Mouse (Mus musculus) left cerebral cortex, postnatal 36 days (tissue): ENCODE measurements around the gene Ap3b1. TPM values are rescaled to one million over a fixed set of nuclear protein-coding genes. Genes with fewer than 3 reads are reported as not detected.
A peak's percentile ranks its signal among the peaks of the same experiment; 100 is the strongest.
"Not testable (repeated sequence)": the region's sequence is repeated elsewhere in the genome, so short reads cannot be mapped to it uniquely, and the experiment has no call there.

Experiments used
- DNase-seq, 2 experiments: peaks; one replicate each; pipeline ENCODE4 v3.0.0; 2021 to 2022; ENCODE audit warnings: low spot score in 2 of 2, mixed read lengths in 1 of 2
- intact Hi-C: fragments of 180-260 bp; cut with DNase I; formaldehyde crosslinking; loops from one replicate; pipeline ENCODE4 v1.15.1; 2025
- total RNA-seq, 2 experiments: library from RNA; stranded (reverse); gene quantifications; 2 replicates each; pipeline ENCODE4 v1.2.3; 2021

Gene Ap3b1
- total RNA-seq, result 10 to 100 TPM; 41.1 to 44.3 TPM

DNA sequence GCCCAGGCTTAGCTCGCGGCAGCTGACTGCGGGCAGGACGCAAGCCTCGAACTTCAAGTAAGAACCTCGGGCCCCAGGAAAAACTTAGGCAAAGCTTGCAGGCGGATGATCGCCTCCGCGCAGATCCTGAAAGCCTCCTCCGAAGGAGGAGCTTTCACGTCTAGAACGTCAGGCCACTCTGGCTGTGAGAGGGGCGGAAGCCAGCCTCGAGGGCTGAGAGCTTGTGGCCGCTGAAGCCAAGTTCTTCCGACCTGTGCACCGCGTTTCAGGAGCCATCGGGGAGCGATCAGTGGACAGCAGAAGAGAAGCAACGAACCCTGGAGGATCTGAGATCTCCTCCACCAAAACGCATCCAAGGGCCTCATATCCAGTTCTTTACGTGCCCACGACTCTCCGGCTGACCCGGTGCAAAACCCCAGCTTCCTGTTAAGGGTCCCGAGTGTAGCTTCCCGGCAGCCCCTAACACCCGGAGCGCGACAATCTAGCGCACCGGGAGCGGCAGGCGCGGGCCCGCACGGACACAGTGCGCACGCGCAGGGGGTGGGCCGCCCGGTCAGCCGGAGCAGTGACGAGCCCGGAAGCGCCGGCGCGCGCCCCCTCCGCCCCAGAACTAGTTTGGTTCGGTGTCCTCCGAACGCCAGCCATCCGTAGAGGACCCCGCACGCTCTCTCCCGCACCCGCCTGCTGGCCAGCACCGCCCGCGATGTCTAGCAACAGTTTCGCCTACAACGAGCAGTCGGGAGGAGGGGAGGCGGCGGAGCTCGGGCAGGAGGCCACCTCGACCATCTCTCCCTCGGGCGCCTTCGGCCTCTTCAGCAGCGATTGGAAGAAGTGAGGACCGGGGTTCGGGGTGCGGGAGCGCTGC lies at the start of gene Ap3b1:
Gene Ap3b1, plus strand, starts transcription at position 560 of the 865 bp plus-strand sequence.
- DNase-seq, result peak; percentile 88 to 92
- intact Hi-C loops, result loop anchor here (2.0 to 10.0 kb wide), 2 partner anchors 74 to 564 kb away; partner anchors contain the start of gene Scamp1

DNA sequence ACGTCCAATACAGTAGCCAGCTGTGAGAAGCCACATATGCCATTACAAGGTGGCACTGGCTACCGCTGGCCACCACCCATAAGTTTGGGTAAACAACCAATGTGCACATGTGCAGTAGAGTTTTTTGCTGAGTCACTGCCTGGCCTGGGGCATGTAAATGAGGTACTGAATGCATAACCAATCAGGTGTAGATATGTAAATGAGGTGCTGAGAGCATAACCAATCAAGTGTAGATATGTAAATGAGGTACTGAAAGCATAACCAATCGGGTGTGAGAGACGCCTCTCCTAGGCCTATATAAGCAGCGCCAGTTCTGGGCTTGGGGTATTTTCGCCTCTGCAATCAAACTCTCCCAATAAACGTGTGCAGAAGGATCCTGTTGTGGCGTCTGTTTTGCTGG lies 45.9 kb upstream of the Ap3b1 start:
- DNase-seq, intact Hi-C loops: not testable (repeated sequence)

DNA sequence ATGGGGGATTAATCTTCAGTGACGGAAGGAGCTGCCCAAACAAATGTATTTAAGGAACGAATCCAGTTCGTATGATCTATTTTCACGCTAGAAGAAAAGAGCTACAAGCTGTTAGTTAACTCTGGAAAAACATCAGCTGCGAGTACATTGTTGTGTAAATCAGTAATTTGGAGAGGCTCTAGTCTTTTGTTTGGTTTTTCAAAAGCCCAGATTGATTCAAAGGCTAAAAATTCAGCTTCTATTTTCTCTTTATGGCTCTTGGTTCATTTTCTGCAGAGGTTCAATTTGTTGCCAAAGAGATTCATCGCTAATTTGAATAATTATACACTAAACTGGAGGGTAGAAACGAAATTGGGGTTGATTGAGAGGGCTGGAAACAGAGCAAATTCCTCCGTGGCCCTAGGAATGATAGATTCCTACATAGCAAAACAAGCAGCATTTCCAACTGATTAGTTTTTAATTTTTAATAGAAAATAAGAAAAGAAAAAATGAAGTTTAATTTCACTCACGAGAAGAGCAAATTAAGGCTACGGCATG lies 41.7 kb upstream of the Ap3b1 start:
- no peak for DNase-seq
- intact Hi-C loops, result no loop called here

DNA sequence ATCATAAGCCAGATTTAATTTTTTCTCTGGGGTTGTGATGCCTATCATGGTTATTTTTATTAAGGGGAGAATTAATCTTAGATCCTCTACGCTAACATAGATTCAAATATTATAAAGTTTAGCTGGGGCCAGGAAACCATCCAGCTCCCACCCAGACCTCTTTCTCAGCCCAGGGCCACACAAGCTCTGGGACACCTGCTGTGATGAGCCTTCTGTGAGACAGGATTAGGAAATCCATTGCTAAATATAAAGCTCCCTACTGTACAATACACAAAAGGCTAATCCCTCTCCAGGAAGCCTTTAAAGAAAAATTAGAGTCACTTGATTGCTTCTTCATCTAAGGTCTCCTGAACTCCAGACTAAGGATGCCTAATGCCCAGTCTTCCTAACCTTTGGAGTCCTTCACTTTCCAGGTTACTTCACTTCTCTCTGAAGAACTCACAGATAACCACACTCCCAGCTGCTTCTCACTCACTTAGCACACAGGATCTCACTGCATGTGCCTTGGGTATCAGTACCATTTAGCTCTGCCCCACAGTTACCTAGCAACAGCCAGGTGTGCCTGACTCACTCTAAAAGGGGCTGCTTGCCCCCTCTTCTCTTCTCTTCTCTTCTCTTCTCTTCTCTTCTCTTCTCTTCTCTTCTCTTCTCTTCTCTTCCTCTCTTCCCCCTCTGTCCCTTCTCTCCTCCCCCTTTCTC lies 37.5 kb upstream of the Ap3b1 start:
- intact Hi-C loops, result no loop called here
- DNase-seq, result no peak

DNA sequence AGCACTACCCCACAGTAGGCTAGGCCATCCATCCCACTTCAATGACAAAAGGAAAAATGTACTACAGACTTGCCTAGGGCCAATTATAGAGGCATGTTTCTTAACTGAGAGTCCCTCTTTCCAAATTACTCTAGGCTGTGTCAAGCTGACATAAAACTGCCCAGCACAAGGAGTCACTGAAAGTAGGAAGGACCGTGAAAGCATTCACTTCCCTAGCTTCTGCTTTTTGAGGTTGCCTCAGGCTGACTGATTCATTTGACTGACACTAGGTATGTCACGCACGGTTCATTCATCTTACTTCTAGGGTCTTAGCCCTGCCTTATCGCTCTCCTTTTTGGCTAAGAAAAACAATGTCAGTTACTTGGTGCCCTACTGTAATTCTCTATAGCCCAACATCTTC lies 36.3 kb upstream of the Ap3b1 start:
- DNase-seq, result no peak
- intact Hi-C loops, result no loop called here

DNA sequence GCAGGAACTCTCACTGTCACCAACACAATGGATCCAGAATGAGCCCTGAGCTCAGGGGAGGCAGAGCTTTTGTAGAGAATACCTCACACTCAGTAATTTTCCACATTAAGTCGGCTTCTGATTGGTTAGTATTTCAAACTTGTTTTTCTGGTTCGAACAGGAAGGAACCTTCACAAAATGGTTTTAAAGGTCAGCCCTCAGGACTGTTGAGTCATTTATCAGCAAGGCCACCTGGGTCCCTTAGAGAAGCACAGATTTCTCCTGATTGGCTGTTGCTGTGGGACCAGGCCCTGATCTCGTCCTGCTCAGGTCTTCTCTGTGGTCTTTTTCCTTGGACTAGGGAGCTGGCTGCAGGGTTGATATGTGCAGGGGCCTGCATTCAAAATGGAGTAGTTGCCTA lies 30.7 kb upstream of the Ap3b1 start:
- intact Hi-C loops, result no loop called here
- DNase-seq, result no peak

DNA sequence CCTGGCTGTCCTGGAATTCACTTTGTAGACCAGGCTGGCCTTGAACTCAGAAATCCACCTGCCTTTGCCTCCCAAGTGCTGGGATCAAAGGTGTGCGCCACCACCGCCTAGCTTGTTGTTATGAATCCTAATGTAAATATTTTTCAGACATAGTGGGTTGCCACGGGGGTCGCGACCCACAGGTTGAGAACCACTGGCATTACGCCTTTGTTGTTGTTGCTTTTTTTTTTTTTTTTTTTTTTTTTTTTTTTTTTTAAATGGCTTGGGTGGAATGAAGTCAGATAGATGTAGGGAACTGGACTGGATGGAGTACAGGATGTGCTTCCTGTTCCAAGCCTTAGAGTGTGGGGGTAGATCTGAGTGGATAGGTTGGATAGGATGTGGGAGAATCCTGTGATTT lies 29.8 kb upstream of the Ap3b1 start:
- DNase-seq, intact Hi-C loops: not testable (repeated sequence)

DNA sequence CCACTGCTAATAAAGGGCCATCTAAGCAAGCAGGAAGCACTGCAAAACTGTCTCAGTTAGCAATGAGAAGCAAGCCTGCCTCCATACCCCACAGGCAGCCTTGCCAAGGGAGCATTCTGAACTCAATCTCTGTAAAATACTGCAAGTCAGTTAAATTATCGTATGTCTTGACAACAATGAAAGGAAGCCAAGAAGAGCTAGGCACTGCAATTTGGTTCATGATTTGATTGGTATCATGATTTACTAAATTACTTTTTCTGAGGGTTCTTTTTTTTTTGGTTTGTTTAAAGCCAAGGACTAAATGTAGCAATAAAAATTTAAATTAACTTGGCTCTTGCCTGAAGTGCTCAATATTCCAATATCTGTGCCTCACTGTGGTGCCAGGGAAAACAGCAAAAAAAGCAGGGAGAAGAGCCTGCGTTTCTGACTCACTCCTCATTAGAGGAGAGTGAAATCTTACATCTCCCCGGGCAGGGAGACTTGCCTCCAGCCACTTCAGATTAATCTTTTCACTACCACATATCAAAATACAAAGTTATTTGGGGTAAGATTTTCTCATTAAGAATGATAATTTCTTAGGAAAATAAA lies 28.3 kb upstream of the Ap3b1 start:
- DNase-seq, result no peak
- intact Hi-C loops, result no loop called here

DNA sequence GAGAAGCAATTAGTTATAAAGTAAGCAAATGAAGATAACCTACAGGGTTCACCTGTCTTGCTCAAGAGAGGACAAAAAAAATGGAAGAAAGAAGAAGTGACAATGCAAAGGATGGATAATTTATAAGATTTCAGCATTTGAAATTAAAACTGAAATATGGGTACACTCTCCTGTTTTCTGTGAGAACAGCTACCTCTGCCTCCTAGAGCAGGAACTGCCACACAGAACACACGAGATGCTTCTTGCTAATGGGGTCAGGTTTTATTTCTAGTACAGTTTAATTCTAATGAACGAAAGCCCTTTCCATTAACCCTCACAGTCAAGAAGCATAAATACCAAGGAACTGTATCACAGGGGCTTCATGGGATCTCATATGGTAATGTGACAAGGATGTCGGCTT lies 20.4 kb upstream of the Ap3b1 start:
- no peak for DNase-seq
- intact Hi-C loops, result no loop called here

DNA sequence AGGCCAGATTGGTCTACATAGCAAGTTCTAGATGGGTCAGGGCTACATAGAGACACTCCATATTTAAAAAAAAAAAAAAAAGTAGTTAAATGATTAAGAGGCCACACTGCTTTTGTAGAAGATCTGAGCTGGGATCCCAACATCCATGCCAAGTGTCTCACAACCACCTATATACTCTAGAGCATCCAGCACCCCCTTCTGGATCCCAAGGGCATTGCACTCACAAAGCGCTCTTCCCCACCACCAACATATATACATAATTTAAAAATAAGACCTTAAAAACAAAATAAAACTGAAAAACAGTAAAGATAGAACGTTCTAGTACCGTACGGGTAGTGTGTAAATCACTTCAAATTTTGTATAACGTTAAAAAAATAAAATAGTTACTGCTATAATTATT lies 15.6 kb upstream of the Ap3b1 start:
- no peak for DNase-seq
- intact Hi-C loops, result no loop called here

DNA sequence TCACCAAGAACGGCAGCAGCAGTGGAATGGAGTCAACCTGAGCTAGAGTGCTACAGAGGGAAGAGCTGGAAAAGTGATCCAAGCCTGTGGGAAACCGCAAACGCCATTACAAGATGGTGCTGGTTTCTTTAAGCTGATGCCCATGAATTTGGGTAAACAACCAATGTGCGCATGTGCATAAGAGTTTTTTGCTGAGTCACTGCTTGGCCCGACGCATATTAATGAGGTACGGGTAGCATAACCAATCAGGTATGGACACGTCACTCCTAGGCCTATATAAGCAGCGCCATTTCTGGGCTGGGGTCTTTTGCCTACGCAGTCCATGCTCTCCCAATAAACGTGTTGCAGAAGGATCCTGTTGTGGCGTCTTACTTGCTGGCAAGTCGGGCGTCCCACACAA lies 14.2 kb upstream of the Ap3b1 start:
- intact Hi-C loops, DNase-seq: not testable (repeated sequence)

DNA sequence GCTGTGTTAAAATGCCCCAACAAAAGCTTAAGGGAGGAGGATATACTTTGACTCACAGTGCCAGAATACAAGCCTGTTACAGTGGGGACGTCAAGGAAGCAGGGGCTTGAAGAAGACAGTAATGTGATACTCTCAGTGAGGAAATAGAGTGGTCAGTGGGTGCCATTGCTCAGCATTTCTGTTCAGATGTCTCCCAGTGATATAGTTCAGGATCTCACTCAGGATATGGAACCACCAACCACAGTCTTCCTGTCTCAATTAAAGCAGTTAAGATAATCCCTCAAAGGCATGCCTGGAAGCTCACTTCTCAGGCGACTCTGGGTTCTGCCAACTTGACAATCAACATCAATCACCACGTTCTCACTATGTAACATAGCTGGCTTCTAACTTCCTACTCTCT lies 4.2 kb upstream of the Ap3b1 start:
- intact Hi-C loops, result loop anchor here (10.0 kb wide), 1 partner anchor 560 kb away; no protein-coding TSS in a partner anchor

DNA sequence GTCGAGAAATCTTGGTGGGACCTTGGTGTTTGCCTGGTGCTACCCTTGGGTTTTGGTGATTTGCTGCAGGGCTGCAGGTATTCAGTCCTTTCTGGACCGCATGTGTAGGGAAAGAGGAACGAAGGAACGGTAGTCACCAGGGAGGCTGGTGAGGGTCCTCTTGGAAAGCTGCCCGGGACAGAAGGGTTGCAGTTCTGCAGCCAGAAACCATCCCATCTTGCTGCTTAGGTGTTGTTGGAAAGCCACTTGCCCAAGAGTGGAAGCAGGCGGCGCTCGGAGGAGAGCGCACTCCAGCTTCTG lies 709 bp upstream of the Ap3b1 start:
- intact Hi-C loops, result loop anchor here (2.0 to 10.0 kb wide), 2 partner anchors 73 to 563 kb away; partner anchors contain the start of gene Scamp1
- DNase-seq, result no peak

More for the DNA sequence above, 4.2 kb upstream of the Ap3b1 start:
- DNase-seq, result no peak

DNA sequence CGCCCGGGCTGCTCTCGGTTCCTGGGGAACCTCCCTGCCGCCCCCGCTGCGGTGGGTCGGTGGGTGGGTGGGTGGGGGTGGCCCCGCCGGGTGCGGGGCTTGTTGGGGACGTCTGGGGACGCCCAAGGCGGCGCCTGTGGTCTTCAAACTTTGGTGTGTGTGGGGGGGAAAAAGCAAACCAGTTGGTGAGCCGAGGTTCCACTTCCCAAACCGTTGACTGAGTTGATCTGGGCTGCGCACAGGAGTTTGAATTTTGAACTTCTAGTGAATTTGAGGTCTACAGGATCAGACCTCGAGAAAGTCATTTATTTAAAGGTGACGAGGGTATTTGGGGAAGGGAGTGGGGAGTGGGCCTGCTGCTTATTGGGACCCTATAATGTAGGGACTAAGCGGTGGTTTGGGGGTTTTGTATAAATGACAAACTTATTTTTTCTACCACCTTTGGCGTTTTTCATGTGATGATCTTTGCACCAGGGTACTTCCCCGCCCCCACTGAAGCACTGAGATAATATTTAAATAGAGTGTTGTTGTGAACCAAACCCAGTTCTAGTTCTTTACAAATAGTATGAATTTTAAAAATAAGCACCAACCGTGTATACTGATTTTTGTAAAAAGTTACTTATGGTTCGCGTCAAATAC lies 641 bp downstream of the Ap3b1 start:
- DNase-seq, result no peak
- intact Hi-C loops, result loop anchor here (2.0 to 10.0 kb wide), 2 partner anchors 75 to 565 kb away; partner anchors contain the start of gene Scamp1

DNA sequence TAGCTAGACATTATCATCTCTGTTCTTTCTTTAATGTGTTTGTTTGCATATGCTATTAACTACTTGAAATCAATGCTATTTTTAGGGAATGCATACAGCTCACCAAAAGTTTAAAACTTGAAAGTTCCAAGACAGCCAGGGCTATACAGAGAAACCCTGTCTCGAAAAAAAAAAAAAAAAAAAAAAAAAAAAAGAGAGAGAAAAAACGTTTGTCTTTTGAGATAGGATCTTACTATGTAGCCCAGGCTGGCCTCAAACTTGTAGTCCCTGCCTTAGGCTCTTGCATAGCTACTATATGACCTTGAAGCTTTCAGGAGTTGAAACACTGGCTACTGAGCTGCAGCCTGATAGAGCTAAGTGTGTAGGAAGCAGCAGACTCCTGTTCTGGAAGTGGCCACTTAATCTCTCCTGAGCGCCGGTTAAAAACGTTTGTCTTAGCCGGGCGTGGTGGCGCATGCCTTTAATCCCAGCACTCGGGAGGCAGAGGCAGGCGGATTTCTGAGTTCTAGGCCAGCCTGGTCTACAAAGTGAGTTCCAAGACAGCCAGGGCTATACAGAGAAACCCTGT lies 2.3 kb downstream of the Ap3b1 start:
- DNase-seq, intact Hi-C loops: not testable (repeated sequence)

DNA sequence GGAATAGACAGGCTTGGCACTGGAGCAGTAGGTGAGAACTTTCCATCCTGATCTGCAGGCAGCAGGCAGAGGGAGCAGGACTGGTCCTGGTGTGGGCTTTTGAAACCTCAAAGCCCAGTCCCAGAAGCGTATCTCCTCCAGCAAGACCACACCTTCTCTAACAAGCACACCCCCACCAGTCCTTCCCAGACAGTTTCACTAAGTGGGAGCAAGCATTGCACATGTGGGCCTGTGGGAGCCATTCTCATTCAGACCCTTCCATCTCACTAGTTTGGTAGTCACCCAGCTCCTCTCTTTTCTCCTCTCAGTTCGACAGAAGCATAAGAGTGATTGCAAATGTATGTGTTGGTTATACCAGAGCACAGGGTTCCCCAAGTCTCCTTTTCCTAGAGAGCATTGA lies 5.6 kb downstream of the Ap3b1 start:
- intact Hi-C loops, result no loop called here
- no peak for DNase-seq

DNA sequence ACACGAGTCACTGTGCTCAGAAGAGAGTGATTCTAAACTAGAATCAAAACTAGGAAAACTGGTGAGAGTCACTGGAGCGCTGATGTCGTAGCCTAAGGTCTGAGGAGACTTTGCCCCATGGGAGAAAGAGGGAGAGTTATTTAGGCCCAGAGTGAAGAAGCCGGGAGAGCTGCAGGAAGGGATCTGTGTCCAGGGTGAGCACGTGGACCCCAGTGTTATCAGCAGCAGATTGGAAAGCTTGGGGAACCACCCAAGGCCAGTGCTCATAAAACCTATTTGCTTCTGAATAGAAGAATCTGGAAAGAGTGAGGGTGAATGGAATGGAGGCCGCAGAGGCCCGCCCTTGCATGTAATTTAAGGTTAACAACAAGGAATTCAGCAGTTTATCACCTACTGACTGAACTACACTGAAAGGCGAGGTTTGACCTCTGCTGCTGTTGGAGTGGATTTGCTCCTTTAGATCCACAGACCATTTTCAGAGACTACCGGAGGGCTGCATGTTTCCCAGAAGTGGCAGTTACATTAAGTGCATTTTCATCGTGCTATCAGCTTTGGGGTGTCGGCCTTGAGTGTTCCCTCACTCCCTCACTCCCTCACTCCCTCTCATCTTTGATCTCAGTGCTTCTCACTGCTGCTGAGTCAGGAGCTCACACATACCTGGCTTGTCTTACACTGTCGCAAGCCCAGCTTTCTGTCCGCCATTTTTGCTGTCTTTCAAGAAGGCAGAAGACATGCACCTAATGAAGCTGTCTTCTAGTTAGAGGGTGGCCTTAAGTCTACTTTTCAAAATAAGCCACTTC lies 6.5 kb downstream of the Ap3b1 start:
- DNase-seq, result no peak

DNA sequence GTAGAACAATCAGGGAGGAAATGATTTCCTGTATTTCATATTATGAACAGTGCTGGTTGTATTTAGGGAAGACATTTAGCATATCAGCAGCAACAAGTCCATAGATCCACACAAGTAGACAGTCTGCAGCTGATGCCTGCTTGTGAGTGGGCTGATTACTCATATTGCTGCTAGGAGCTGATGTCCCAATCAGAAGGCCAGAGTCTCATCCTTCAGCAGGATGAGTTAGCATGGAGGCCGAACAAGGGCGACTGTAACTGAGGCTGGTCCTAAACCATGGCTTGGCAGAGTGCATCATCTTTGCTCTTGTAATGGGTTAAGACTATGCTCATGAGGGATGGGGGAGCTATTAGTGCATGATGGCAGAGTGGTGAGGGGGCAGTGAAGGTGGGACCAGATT lies 9.1 kb downstream of the Ap3b1 start:
- DNase-seq, result no peak
- intact Hi-C loops, result no loop called here

More for the DNA sequence above, 6.5 kb downstream of the Ap3b1 start:
- intact Hi-C loops, result no loop called here

DNA sequence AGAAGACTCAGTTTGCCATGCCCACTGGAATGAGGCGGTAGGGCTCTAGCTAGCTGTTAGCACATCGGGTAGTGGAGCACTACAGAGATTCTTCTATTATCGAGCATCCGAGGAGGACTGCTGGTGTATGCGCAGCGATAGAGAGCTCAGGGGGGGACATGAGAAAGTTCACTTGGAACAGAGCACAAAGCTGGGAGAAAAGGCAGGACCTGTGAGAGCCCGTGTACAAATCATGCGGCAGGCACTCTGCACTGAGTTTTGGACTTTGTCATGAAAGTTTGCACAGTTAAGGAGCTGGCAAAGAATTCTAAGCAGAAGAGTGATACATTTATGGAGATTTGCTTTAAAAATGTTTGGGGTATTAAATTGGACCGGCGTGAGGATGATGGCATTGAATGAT lies 11.8 kb downstream of the Ap3b1 start:
- intact Hi-C loops, result no loop called here
- no peak for DNase-seq
